Mouse (Mus musculus) cortical plate, adult 2 months (tissue): ENCODE measurements around the gene Bcl2a1c.
"Not testable (repeated sequence)": the region's sequence is repeated elsewhere in the genome, so short reads cannot be mapped to it uniquely, and the experiment has no call there.

ENCODE experiments used
- CTCF ChIP-seq: fragments of 200-500 bp; IDR thresholded peaks from 2 replicates; pipeline ENCODE4 v1.5.1; 2011; ENCODE audit warnings: mild to moderate bottlenecking, control low read depth, low read length; ENCODE audit not compliant: insufficient read depth; ENCODE audit errors: extremely low read depth
- POLR2A ChIP-seq: fragments of 200-500 bp; IDR thresholded peaks from 2 replicates; pipeline ENCODE4 v1.6.1; 2011; ENCODE audit warnings: mild to moderate bottlenecking, low read length, control low read depth; ENCODE audit not compliant: insufficient read depth; ENCODE audit errors: extremely low read depth

GRCm38 (mm10) chr9:114311752-114312151, 18.2 kb upstream of the Bcl2a1c start:
- TF ChIP-seq POLR2A, CTCF: not testable (repeated sequence)
